Mouse (Mus musculus): ENCODE measurements around the gene Pik3r5. TPM values are rescaled to one million over a fixed set of nuclear protein-coding genes. Genes with fewer than 3 reads are reported as not detected.
A peak's percentile ranks its signal among the peaks of the same experiment; 100 is the strongest.

Gene Pik3r5
- polyA plus RNA-seq, 2 experiments from 2014 or later, result 17.9 to 26.3 TPM

- no peak for ATAC-seq
Measured at GRCm38 (mm10) chr11:68531941-68532535, 100.1 kb downstream of the Pik3r5 start.

GRCm38 (mm10) chr11:68532773-68533172 is 100.9 kb downstream of the Pik3r5 start:
- no peak for ATAC-seq

- no peak for ATAC-seq
Measured at GRCm38 (mm10) chr11:68533971-68534475, 102.1 kb downstream of the Pik3r5 start.

- no peak for ATAC-seq
Measured at GRCm38 (mm10) chr11:68536026-68536425, 104.1 kb downstream of the Pik3r5 start.

- ATAC-seq, result no peak
Measured at GRCm38 (mm10) chr11:68536465-68536864, 104.5 kb downstream of the Pik3r5 start.

GRCm38 (mm10) chr11:68539621-68540020 is 107.7 kb downstream of the Pik3r5 start:
- no peak for ATAC-seq

- no peak for ATAC-seq
Measured at GRCm38 (mm10) chr11:68544554-68544953, 112.6 kb downstream of the Pik3r5 start.

GRCm38 (mm10) chr11:68545172-68545571 is 113.3 kb downstream of the Pik3r5 start:
- no peak for ATAC-seq

- ATAC-seq, result peak; percentile 26
Measured at GRCm38 (mm10) chr11:68545682-68546222, 113.8 kb downstream of the Pik3r5 start.

Other genes with a start within 250 kb of the Pik3r5 start
- under 1 TPM; 0.63 to 0.90 TPM for gene Ntn1, start 31.3 kb upstream of the Pik3r5 start, polyA plus RNA-seq (2017; shearing (Covaris generic))
- gene Pik3r6, start 70.9 kb downstream of the Pik3r5 start, polyA plus RNA-seq (2017; shearing (Covaris generic)), result not detected
- gene Mfsd6l, start 124.1 kb downstream of the Pik3r5 start, polyA plus RNA-seq (2017; shearing (Covaris generic)), result not detected
- gene Ccdc42, start 154.9 kb downstream of the Pik3r5 start, polyA plus RNA-seq (2017; shearing (Covaris generic)), result not detected